Mouse (Mus musculus): ENCODE data around the gene Hspd1.
A peak's percentile ranks its signal among the peaks of the same experiment; 100 is the strongest.
"Not testable (repeated sequence)": the region's sequence is repeated elsewhere in the genome, so short reads cannot be mapped to it uniquely, and the experiment has no call there.

Gene Hspd1

GRCm38 (mm10) chr1:55086868-55087400, 1.1 kb downstream of the Hspd1 start:
- peak; percentile 9 for DNase-seq

DNA sequence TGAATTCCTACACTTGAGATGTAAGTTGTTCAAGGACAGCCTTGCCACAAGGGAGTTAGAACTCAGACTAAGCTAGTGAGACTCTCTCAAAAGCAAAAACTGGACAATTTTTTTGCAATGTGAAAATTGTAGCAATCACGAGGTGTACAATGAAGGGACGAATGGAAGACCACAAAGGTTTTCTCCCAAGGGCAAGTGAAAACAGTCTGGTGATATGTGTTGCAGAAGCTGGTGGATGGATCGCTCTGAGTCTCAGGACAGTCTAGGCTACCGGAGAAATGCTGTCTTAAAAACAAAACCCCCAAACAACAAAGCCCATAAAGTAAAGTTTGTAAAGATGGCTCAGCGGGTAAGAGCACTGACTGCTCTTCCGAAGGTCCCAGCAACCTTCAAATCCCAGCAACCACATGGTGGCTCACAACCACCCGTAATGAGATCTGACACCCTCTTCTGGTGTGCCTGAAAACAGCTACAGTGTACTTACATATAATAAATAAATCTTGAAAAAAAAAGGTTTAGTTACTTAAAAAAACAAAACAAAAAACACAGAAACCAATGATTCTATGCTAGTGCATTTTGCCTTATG, 2.2 kb downstream of the Hspd1 start:
- no peak for DNase-seq

GRCm38 (mm10) chr1:55082106-55082505, 5.9 kb downstream of the Hspd1 start:
- no peak for DNase-seq

DNA sequence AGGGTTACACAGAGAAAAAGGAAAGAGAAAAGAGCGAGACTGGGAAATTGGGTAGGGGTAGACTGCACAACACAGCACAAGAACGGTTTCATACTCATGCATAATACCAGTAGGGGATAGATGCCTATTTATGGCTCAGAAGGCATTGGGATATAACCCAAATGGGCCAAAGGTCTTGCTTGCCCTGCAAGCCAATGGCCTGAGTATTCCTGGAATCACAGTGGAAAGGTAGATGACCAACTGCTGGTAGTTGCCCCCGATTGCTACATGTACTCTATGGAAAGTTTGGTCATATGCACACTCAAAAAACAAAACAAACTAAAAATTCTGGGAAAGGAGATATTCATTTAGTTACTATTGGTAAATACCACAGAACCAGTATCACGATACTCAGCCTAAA, 8.4 kb downstream of the Hspd1 start:
- no peak for DNase-seq

DNA sequence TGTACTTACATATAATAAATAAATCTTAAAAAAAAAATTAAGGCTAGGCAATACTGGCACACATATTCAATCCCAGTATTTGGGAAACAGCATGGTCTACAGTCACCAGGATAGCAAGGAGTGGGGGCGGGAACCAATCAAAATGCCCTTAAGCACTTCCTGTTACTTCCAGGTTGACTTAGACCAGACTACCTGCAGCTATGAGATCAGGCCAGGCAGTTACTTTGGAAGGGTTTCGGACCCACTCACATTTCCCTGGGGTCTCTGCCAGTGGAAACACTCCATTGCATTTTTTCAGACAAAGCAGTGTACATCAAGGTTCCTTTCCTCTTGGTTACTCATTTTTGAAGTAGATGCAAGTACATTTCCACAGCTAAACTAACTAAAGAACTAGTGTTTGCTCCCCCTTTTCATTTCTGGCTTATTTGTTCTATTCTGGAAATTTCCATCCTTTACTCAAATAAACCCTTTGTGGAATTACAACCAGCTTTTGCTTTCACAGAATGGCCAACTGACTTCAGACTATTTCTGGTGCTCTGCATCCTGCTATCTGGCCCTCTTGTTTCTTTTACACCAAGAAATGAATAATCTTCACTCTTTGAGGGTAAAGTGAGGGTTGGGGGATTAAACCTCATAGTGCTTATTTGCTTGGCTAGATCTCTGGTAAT, 11.1 kb downstream of the Hspd1 start:
- no peak for DNase-seq

GRCm38 (mm10) chr1:55076395-55076743, 11.7 kb downstream of the Hspd1 start:
- DNase-seq, result no peak

DNA sequence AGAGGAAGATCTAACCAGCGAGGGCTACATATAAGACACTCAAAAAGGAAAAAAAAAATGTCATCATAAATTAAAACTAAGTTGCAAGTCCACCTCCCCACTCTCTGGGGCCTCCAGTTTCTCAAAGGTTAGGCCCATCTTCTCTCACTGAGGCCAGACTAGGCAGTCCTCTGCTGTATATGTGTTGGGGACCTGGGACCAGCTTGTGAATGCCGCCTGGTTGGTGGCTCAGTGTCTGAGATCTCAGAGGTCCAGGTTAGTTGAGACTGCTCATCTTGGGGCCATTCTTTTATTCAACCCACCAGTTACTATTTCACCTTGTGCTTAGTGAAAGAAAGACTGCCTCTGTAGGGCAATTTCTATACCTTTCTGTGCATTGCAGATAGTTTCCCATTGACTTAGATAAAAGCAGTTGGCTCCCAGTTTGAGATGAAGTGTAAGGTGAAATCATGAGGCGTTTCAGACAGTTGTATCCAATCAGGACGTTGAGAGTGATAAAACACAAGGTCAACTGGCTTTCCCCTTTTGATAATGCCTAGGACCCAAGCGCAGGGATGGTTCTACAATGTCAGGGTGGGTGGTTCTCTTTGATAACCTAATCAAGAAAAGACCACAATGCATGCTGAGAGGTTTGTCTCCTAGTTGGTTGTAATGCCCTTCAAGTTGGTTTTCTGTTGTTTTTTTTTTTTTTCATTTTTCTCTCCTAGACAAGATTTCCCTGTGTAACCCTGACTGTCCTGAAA, 12.2 kb downstream of the Hspd1 start:
- no peak for DNase-seq

GRCm38 (mm10) chr1:55074757-55075156, 13.3 kb downstream of the Hspd1 start:
- DNase-seq, result no peak

- DNase-seq, result not testable (repeated sequence)
Observed at GRCm38 (mm10) chr1:55072328-55072727, 15.7 kb downstream of the Hspd1 start.

- DNase-seq, result no peak
Observed at GRCm38 (mm10) chr1:55061772-55062171, 26.3 kb downstream of the Hspd1 start.

DNA sequence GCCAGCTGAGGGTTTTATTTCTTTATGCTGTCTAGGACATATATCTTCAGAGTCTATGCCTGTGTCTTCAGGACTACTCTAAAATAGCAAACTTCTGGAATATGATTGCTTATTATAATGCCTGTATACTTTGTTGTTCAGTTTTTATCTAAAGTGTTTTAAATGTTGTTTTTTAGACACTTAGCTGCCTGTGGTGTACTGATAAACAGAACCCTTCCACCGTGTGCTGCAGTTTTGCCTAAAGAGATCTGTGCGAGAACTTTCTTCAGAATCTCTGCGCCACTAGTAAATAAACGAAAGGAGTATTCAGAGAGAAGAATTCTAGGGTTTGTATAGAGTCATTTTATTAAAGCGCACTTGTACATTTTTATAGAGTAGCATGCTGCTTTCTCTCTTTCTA, 26.9 kb downstream of the Hspd1 start:
- no peak for DNase-seq

DNA sequence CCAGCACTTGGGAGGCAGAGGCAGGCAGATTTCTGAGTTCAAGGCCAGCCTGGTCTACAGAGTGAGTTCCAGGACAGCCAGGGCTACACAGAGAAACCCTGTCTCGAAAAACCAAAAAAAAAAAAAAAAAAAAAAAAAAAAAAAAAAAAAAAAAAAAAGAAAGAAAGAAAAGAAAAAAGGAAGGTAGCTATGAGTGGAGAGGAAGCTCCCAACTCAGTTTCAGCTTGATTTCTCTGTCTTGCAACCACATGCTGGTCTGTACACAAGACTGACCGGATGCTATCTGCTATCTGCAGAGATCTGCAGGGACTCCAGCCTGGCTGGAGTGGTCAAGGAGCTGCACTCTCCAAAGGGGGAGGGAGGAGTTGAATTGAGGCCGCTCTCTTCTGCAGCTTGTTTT, 29.7 kb downstream of the Hspd1 start:
- not testable (repeated sequence) for DNase-seq

DNA sequence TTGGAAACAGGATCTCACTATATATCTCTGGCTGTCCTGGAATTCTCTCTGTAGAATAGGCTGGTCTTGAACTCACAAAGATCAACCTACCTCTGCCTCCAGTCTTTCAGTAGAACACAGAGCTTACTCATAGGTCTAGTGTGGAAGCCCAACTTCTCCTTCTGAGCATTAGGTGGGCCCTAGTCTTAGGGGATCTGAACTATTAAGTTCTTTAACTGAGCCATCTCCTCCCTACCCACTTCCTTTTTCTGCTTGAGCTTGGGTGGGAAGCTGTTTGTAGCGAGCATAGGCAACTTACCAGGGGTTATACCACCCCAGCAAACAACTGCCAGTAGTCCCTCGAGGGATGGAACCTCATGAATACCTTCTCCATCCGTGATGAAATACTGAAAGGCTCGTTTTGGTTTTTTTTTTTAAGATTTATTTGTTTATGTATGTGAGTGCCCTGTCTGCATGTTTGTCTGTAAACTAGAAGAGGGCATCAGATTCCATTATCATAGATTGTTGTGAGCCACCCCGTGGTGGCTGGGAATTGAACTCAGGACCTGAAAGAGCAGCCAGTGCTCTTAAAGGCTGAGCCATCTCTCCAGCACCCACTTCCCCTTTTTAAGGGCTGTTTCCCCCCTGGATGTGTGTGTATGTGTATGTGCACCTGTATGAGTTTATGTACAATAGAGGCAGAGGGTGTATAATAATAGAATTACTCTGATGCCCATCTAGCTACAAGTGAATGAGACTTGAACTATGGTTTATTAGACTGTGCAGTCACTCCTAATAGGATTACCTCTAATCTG, 32.5 kb downstream of the Hspd1 start:
- DNase-seq, result no peak

DNA sequence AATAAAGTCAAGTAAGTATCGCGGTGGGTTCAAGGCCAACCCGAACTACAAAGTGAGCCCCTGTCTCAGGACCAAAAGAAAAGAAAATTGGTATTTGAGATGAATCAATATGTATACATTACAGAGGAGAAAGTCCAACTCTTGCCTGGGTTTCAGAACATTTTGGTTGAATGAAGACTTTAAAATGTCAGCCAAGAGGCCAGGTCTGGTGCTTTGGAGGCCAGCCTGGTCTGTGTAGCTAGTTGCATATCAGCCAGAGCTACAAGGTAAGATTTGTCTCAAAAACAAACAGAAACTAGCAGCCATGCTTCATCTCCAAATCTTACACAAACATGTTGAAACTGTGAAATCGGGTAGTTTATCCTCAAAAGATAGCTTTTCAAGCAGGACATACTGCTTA, 34.4 kb downstream of the Hspd1 start:
- DNase-seq, result no peak

DNA sequence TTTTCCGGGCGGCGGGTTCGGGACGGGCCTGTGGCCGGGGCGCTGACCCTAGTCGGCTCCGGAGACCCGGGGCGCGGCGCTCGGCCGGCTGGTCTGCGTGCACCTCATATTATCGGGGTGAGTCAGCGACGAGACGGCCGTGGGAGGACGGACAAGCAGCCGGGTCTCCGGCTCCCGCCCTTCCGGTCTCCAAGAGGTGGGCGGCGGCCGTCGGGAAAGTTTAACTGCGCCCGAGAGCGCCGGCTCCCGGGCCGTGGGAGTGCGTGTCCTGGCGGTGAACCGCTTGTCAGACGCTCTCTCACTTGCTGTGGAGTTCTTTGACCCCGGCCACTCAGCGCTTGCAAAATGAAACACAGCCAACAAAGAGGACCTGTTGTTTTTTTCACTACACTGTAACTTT, 35.0 kb downstream of the Hspd1 start:
- no peak for DNase-seq

- DNase-seq, result peak; percentile 99
Observed at GRCm38 (mm10) chr1:55052355-55052953, 35.6 kb downstream of the Hspd1 start, which contains the start of gene Coq10b. Gene Coq10b, plus strand, starts transcription at chr1:55052770.

- no peak for DNase-seq
Observed at GRCm38 (mm10) chr1:55051671-55052070, 36.4 kb downstream of the Hspd1 start.

DNA sequence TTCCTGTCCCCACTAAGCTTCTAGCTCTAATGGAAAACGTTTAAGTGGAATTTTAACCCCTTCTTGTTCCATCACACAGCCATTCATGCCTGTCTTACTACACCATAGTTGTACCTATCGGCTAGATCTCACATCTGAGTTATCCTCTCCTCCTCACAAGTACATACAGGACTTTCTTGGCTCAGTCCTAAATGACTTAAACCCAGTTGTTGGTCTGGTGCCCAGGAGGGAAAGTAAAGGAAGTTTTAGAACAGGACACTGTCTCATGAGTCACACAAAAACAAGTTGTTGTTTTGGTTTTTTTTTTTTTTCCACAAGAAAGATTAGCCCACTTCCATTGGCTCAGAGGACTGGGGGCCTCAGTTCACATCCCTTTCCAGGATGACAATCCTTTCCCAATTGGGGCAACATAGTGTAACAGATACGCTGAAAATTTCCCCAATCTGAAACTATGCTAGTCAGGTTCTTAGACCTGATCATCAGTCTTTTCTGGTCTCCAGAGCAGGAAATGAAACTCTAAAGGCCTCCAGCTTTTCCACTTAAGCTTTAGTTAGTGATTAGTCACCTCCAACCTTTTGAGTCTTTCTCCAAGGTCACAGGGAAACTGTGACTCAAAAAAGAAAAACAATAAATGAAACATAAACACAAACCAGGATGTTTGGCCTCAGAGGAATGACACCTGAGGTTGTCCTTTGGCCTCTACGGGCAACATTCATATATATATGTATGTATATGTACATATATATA, 39.0 kb downstream of the Hspd1 start:
- no peak for DNase-seq

- DNase-seq, result no peak
Observed at GRCm38 (mm10) chr1:55043164-55043563, 44.9 kb downstream of the Hspd1 start.

GRCm38 (mm10) chr1:55042246-55042645, 45.8 kb downstream of the Hspd1 start:
- no peak for DNase-seq

DNA sequence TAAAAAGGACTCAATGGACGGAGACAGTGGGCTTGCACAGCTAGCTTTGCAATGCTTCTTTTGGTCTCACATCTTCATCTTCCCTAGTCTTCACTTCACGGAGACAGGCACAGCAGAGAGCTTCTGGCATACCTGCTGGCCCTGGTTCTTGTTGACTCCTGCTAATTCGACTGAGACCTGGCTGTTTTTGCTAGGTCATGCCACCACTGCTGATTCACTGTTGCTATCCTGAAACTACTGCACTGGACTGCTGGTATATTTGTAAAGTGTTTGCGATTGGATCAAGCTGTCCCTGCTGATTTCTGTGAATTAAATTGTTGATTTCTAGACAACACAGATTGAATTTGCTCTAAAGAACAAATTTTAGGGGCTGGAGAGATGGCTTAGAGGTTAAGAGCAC, 46.4 kb downstream of the Hspd1 start:
- no peak for DNase-seq

DNA sequence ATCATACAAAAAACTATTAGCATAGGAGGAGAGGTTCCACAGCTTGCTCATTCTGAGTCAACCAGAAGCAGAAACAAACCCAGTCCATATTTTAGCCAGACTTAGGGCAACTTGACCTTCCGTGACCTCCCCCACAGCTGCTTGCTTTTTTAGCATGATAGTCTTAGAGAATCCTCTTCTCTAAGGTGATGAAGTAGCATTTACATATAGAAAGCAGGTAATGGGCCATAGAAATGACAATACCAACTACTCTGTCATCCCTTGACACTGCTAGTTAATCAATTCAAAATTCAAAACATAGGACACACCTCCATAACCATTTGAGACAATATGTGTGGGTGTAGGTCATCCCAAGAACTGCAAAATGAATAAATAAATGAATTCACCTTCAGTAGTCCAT, 48.1 kb downstream of the Hspd1 start:
- no peak for DNase-seq
